Mouse (Mus musculus) heart, postnatal 14 days (tissue): ENCODE measurements around the gene Acap1. TPM values are rescaled to one million over a fixed set of nuclear protein-coding genes. Genes with fewer than 3 reads are reported as not detected.
"Not testable (repeated sequence)": the region's sequence is repeated elsewhere in the genome, so short reads cannot be mapped to it uniquely, and the experiment has no call there.

Source experiments
- DNase-seq, 2 experiments: peaks; one replicate each; pipeline ENCODE4 v3.0.0; 2021 to 2022
- intact Hi-C: fragments of 180-260 bp; cut with DNase I; formaldehyde crosslinking; loops from one replicate; pipeline ENCODE4 v1.15.1; 2025
- total RNA-seq, 2 experiments: library from RNA; stranded (reverse); gene quantifications; 2 replicates each; pipeline ENCODE4 v1.2.3; 2021

Gene Acap1
- total RNA-seq, 2 experiments from 2014 or later, result 2.3 to 6.8 TPM

DNA sequence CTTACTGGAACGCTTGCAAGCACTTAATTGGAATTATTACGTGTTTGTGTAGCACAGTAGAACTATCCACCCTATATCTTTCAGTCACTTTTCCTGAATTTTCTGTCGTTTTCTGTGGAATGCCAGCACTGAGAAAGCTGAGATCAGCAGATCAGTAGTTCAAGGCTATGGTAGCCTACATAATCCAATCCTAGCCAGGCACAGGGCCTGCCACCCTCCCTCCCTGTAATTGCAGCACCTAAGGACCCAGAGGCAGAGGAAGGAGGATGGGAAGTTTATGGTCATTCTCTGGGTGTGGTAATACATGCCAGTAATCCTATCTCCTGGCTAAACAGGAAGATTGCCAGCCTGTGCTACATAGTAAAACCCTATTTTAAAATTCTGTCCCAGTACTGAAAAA, 27.5 kb upstream of the Acap1 start:
- no peak for DNase-seq
- intact Hi-C loops, result loop anchor here (5.0 kb wide), 1 partner anchor 55 kb away; no protein-coding TSS in a partner anchor

GRCm38 (mm10) chr11:69922012-69922756, 26.8 kb upstream of the Acap1 start:
- DNase-seq, result no peak
- intact Hi-C loops, result loop anchor here (5.0 kb wide), 1 partner anchor 55 kb away; no protein-coding TSS in a partner anchor

DNA sequence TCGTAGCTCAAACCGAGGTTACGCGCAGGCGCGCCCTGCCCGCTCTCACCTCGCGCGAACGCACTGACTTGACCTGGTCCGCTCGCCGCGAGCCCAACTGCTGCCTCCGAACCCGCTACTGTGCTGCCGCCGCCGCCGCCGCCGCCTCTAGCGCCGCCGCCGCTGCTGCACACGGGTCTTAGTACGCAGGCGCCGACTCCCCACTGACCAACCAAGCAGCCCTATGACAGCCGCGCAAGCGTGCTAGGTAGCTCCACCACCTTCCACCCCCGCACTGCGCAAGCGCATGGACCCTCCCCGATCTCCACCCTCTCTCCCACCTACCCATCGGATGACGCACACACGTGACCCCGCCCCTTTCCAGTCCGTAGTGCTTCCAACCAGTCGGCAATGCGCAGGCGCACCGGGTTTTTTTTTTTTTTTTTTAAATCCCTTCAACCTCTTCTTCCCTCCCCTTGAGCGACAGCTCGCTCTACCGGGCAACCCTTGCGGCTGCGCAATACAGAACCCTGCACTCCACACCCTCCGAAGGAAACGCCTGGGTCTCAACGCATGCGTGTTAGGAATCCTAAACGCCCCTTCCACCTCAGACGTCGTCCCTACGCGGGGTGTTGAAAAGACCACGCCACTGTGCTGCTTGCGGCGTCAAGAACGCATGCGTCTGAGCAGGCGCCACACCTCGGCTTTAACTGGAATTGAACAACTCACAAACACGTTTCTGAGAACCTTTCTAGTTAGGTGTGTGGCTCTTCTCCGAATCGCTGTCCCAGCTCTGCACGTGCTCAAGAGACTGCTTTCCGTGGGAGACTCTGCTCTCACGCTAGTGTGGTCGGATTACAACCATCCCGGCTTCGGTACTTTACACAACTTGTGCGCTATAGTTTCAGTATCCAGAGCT, 26.0 kb upstream of the Acap1 start, which contains the start of gene Eif5a:
TSS of gene Eif5a (minus strand) at position 845 of the 898 bp plus-strand sequence.
- intact Hi-C loops, result loop anchor here (2.0 to 5.0 kb wide), 2 partner anchors 41 to 56 kb away; partner anchors contain the start of gene Kctd11
- DNase-seq, result peak; percentile 100

- intact Hi-C loops, result loop anchor here (2.0 to 5.0 kb wide), 2 partner anchors 40 to 57 kb away; partner anchors contain the start of gene Kctd11
- DNase-seq, result peak; percentile 21 to 31
These were observed 25.1 kb upstream of the Acap1 start for GRCm38 (mm10) chr11:69920266-69921031.

- DNase-seq, result peak; percentile 77 to 85
- intact Hi-C loops, result loop anchor here (2.0 to 10.0 kb wide), 3 partner anchors 39 to 815 kb away; partner anchors contain the start of gene Kctd11
These were observed 24.4 kb upstream of the Acap1 start for GRCm38 (mm10) chr11:69919661-69920265.

DNA sequence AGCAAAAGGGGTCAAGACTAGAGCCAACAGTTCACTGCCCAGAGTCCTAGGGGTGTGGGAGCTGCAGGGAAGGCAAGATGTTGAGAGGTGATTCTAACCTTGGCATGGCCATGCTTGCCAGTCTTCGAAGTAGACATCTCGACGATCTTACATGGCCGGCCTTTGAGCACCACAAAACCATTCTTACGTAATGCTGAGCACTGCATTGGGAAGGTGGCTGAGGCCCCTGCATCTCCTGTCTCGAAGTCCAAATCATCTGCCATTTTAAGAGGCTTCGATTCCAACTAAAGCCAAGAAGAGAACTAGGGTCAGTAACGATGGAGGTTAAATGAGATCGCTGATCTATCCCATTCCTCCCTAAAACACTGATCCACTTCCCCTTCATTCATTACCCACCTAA, 23.7 kb upstream of the Acap1 start:
- no peak for DNase-seq
- intact Hi-C loops, result loop anchor here (10.0 kb wide), 1 partner anchor 814 kb away; no protein-coding TSS in a partner anchor

- no peak for DNase-seq
- intact Hi-C loops, result loop anchor here (10.0 kb wide), 1 partner anchor 813 kb away; no protein-coding TSS in a partner anchor
These were observed 22.8 kb upstream of the Acap1 start for GRCm38 (mm10) chr11:69918118-69918517.

DNA sequence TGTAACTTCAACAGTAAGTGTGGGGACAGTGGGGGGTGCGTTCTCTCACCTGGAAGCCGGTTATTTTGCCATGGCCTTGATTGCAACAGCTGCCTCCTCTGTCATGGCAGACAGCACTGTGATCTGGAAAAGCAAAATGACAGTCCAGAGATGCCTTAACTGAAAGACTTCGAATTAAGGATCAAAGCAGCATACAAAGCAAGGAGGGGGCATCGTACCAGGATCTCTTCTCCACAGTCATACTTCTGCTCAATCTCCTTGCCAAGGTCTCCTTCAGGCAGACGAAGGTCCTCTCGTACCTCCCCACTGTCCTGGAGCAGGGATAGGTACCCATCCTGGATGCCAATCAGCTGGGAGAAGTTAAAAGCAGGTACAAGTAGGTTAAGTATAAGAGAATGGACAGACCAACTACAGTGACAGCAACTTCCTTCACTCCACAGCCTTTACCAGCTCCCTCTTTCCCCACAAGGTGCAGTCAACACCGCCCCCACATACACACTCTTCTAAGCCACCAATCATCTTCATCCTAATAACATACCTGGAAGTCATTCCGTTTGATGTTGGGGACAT, 22.1 kb upstream of the Acap1 start:
- intact Hi-C loops, result loop anchor here (10.0 kb wide), 1 partner anchor 813 kb away; no protein-coding TSS in a partner anchor
- no peak for DNase-seq

GRCm38 (mm10) chr11:69916652-69917378, 21.5 kb upstream of the Acap1 start:
- DNase-seq, result not testable (repeated sequence)
- intact Hi-C loops, result loop anchor here (10.0 kb wide), 1 partner anchor 812 kb away; no protein-coding TSS in a partner anchor

DNA sequence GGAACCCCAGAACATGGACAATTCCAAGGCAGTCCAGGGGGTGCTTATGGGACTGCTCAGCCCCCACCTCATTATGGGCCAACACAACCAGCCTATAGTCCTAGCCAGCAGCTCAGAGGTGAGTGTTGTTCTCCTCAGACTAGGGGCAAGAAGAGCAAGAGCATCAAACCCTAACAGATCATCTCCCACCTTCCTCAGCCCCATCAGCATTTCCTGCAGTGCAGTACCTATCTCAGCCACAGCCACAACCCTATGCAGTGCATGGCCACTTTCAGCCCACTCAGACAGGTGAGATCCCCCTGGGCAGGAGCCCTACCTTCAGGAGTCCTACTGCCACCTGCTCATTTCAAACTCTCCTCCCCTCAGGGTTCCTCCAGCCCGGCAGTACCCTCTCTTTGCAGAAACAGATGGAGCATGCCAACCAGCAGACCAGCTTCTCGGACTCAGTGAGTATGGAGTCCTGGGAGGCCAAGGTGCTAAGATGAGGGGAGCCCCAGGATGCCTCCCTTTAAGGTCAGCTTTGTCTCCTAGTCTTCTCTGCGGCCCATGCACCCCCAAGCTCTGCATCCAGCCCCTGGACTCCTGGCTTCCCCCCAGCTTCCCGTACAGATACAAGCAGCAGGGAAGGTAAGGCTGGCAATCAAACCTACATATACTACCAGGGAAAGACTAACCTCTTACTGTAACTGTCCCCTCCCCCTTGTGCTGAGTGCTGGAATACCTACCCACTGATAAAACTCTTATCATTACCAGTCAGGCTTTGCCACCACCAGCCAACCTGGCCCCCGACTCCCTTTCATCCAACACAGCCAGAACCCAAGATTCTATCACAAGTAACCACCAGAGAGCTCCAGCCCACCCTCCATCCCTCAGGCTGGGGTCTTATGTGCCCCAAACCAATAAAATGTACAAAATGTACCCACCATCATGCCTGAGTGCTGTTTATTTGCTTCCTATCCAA, 20.6 kb upstream of the Acap1 start:
- intact Hi-C loops, result loop anchor here (10.0 kb wide), 1 partner anchor 811 kb away; no protein-coding TSS in a partner anchor
- DNase-seq, result no peak

- no peak for DNase-seq
- intact Hi-C loops, result loop anchor here (10.0 kb wide), 1 partner anchor 810 kb away; no protein-coding TSS in a partner anchor
These were observed 19.6 kb upstream of the Acap1 start for GRCm38 (mm10) chr11:69914917-69915430.

DNA sequence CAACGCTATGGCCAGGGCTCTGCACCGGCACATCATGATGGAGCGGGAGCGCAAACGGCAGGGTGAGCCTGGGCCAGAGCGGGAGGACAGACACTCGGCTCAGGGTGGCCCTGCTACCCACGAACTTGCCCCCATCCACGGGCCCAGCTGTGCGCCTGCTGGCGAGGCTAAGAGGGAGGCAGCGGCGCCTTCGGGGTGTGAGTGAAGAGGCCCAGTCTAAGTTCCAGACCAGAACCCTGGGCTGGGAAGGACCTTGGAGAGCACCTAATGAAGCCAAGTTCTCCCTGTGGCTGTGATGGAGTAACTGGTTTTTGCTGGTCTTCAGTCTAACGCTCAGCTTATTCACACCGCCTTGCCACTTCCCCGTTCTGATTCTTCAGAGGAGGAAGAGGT, 19.0 kb upstream of the Acap1 start:
- intact Hi-C loops, result loop anchor here (10.0 kb wide), 1 partner anchor 810 kb away; no protein-coding TSS in a partner anchor
- DNase-seq, result no peak

DNA sequence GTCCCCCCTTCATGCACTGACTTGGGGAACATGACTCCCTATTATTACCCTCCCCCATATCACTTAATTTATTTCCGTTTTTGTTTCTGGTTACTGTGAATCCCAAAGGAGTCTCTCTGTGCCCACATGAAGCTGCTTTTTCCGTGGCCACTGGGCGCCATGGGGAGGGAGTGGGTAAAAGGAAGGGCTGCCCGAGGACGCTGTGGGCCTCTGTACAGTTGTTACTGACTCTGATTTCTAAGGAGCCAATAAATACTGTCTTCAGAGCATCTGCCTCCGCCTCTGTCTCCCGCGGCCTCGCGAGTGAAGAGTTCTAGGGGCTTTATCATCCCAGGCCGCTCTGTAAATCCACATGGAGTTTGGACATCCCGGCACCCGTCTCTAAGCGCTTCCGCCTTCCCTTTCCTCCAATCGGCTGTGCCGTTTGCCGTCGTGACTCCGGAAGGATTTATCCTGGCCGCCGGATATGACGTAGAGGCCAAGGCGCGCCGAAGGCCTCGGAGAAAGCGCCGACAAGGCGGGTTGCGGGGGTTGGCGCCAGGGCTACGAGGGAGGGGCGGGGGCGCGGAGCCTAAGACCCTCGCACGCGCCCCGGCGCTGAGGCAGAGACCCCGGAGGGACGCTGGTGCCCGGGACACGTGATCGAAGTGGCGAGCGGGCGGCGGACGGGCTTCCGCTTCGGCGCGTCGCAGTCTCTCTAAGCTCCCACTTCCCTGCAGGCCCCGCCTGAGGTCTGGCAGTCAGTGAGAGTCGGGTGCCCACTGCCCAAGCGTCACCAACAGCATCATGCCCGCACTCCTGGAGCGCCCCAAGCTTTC, 18.4 kb upstream of the Acap1 start, which contains the start of gene Gps2:
TSS of gene Gps2 (plus strand) at position 335 of the 818 bp plus-strand sequence.
- intact Hi-C loops, result loop anchor here (1.0 to 10.0 kb wide), 2 partner anchors 10 to 809 kb away; no protein-coding TSS in a partner anchor

GRCm38 (mm10) chr11:69912716-69913530, 17.6 kb upstream of the Acap1 start:
- no peak for DNase-seq
- intact Hi-C loops, result loop anchor here (1.0 to 10.0 kb wide), 2 partner anchors 10 to 808 kb away; no protein-coding TSS in a partner anchor

More for the DNA sequence above, 18.4 kb upstream of the Acap1 start, which contains the start of gene Gps2:
- DNase-seq, result peak; percentile 90 to 94

DNA sequence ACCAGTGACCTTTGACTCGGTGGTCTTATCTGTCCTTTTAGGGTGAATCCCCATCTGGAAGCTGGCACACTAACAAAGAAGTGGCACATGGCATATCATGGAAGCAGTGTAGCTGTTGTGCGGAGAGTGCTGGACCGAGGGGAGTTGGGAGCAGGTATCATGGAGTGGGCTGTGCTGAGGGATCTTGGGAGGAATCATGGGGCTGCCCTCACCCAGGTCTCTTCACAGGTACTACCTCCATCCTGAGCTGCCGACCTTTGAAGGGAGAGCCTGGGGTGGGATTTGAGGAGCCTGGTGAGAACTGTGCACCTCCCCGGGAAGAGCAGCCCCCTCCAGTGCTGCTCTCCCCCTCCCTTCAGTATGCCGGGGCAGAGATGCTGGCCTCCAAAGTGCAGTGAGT, 16.4 kb upstream of the Acap1 start:
- intact Hi-C loops, result loop anchor here (10.0 kb wide), 1 partner anchor 807 kb away; no protein-coding TSS in a partner anchor
- DNase-seq, result no peak
